Mouse (Mus musculus) thymus, adult 2 months (tissue): ENCODE data around the gene Zcrb1. TPM values are rescaled to one million over a fixed set of nuclear protein-coding genes. Genes with fewer than 3 reads are reported as not detected.

ENCODE experiments used
- DNase-seq: peaks from one replicate; pipeline ENCODE4 v3.0.0; 2021
- H3K27ac ChIP-seq: fragments of 200-500 bp; 2 replicates; pipeline ENCODE4 v1.5.1; 2012; ENCODE audit warnings: low read length, control low read depth; ENCODE audit not compliant: control insufficient read depth, insufficient read depth
- H3K27me3 ChIP-seq: fragments of 200-500 bp; 2 replicates; pipeline ENCODE4 v1.6.1; 2012; ENCODE audit warnings: mild to moderate bottlenecking, low read length, moderate library complexity, mixed read lengths; ENCODE audit not compliant: control insufficient read depth, insufficient read depth
- H3K36me3 ChIP-seq: fragments of 200-500 bp; 2 replicates; pipeline ENCODE4 v1.6.1; 2012; ENCODE audit warnings: mild to moderate bottlenecking, low read length, moderate library complexity; ENCODE audit not compliant: control insufficient read depth, insufficient read depth
- H3K4me1 ChIP-seq: fragments of 200-500 bp; replicated peaks from 2 replicates; pipeline ENCODE4 v1.6.1; 2012; ENCODE audit warnings: low read length; ENCODE audit not compliant: control insufficient read depth, insufficient read depth
- H3K4me3 ChIP-seq: fragments of 200-500 bp; 2 replicates; pipeline ENCODE4 v1.5.1; 2012; ENCODE audit warnings: mild to moderate bottlenecking, low read length, control low read depth, moderate library complexity; ENCODE audit not compliant: control insufficient read depth, insufficient read depth
- CTCF ChIP-seq: fragments of 200-500 bp; IDR thresholded peaks from 2 replicates; pipeline ENCODE4 v1.5.1; 2012; ENCODE audit warnings: mild to moderate bottlenecking, control low read depth, low read length, moderate library complexity, borderline replicate concordance; ENCODE audit not compliant: control insufficient read depth, poor library complexity, insufficient read depth; ENCODE audit errors: extremely low read depth
- POLR2A ChIP-seq: fragments of 200-500 bp; IDR thresholded peaks from 2 replicates; pipeline ENCODE4 v1.6.1; 2012; ENCODE audit warnings: mild to moderate bottlenecking, low read length, control low read depth, moderate library complexity; ENCODE audit not compliant: control insufficient read depth, poor library complexity, insufficient read depth; ENCODE audit errors: extremely low read depth
- WGBS: fragments of 180-500 bp; shearing (Covaris S2); methylation state at CpG from one replicate; pipeline ENCODE4 v1.1.7; 2018; 5-methylcytosine and 5-hydroxymethylcytosine counted together
- polyA plus RNA-seq: library from polyadenylated mRNA; depleted of rRNA; stranded (reverse); fragments of >200 nt; gene quantifications from 2 replicates; pipeline ENCODE4 v1.2.3, GENCODE M21; 2012

Gene Zcrb1
- polyA plus RNA-seq, 1 experiment, result 25.5 TPM

- peaks cover 4% of the 10 kb centered on the region; the same call in 1 of the 2 replicates for H3K36me3 ChIP-seq
- TF ChIP-seq CTCF (no peak), POLR2A (no peak)
- no peak overlapping the region for H3K4me3 ChIP-seq
- no peak for DNase-seq
- peaks cover 9% of the 10 kb centered on the region for H3K4me1 ChIP-seq
- no peak overlapping the region for H3K27ac ChIP-seq
- no peaks in the 10 kb centered on the region for H3K27me3 ChIP-seq
- WGBS, result 99% methylated on average over 2 of the region's 2 CpGs
These were observed 4.6 kb upstream of the Zcrb1 start for GRCm38 (mm10) chr15:93402730-93403129.

GRCm38 (mm10) chr15:93401446-93401845 is 3.3 kb upstream of the Zcrb1 start:
- Histone ChIP-seq H3K27ac (no peak overlapping the region), H3K4me3 (no peak overlapping the region), H3K4me1 (peaks cover 11% of the 10 kb centered on the region), H3K36me3 (peaks cover 1% of the 10 kb centered on the region; the same call in 1 of the 2 replicates), H3K27me3 (no peaks in the 10 kb centered on the region)
- WGBS, result 92% methylated on average over 4 of the region's 4 CpGs
- TF ChIP-seq CTCF (no peak), POLR2A (no peak)
- no peak for DNase-seq

DNA sequence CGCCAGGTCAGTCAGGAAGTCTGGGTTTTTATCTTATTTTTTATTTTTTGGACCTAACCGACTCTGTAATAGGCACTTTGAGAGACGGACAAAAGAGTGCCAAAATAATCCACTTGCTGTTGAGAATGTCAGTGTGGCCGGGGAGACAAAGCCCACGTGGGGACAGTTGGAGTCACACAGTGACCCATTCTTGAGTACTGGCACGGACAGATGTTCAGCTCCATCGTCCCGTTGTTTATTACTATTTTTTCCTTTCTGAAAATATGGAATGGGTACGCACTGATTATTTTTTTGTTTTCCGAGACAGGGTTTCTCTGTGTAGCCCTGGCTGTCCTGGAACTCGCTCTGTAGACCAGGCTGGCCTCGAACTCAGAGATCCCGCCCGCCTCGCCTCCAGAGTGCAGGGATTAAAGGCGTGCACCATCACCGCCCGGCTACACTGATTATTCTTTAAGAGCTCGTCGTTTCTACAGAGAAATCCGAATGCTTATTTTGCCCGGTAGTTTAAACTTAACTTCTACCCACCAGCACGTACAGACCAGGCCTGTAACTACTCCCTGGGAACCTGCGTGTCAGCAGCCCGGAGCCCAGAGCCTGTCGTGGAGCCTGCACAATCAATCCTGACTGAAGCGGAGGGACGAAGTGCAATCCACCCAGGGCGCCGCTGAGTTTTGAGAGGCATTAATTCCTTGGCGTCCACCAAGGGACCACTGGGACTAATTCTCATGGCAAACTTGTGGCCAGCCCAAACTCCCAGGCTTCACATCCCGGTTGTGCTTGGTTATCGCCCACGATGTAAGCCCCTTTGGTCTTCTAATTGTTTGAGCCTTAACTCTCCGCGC is 786 bp upstream of the Zcrb1 start:
- H3K36me3 ChIP-seq, result no peaks in the 10 kb centered on the region; the same call in 1 of the 2 replicates
- no peak for TF ChIP-seq POLR2A
- no peak for TF ChIP-seq CTCF
- 20% methylated on average over 36 of the region's 36 CpGs for WGBS
- peaks cover 11% of the 10 kb centered on the region for H3K4me1 ChIP-seq
- H3K4me3 ChIP-seq, result peak overlapping the region; percentile 74
- no peaks in the 10 kb centered on the region for H3K27me3 ChIP-seq
- H3K27ac ChIP-seq, result 0 out of 2 replicates have a peak overlapping the region, but pooled peaks have one; percentile 20
- DNase-seq, result no peak

GRCm38 (mm10) chr15:93397269-93397668 is 865 bp downstream of the Zcrb1 start:
- no peak for TF ChIP-seq POLR2A
- no peak for TF ChIP-seq CTCF
- 2% methylated on average over 11 of the region's 11 CpGs for WGBS
- peaks cover 5% of the 10 kb centered on the region; the same call in 1 of the 2 replicates for H3K36me3 ChIP-seq
- H3K4me1 ChIP-seq, result peaks cover 11% of the 10 kb centered on the region
- no peak for DNase-seq
- no peak overlapping the region for H3K4me3 ChIP-seq
- H3K27ac ChIP-seq, result no peak overlapping the region
- H3K27me3 ChIP-seq, result no peaks in the 10 kb centered on the region

DNA sequence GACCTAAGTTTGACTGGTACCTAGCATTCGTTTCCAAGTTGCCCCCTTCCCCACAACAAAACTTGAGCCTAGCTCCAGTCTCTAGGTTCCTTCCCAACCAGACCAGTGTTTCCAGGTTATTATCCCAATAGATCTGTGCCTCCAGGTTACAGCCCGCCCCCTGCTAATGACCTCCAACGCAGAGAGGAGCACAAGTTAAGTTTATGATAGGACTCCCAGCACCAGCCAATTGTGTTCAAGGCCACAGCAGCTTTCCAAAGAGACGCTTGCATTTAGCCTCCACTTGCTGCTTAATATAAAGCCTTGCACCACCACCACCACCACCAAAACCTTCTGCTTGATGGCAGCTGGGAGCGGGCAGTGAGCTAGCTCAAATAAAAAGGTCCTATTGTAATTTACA is 16.8 kb downstream of the Zcrb1 start:
- Histone ChIP-seq H3K27ac (no peak overlapping the region), H3K4me1 (peaks cover 3% of the 10 kb centered on the region; the same call in 1 of the 2 replicates), H3K36me3 (peaks cover 4% of the 10 kb centered on the region), H3K27me3 (no peaks in the 10 kb centered on the region), H3K4me3 (no peak overlapping the region)
- DNase-seq, result no peak
- TF ChIP-seq CTCF (no peak), POLR2A (no peak)
- WGBS, result 89% methylated on average over 5 of the region's 5 CpGs

- WGBS, result 87% methylated on average over 3 of the region's 3 CpGs
- TF ChIP-seq CTCF (no peak), POLR2A (no peak)
- Histone ChIP-seq H3K4me1 (peaks cover 3% of the 10 kb centered on the region; the same call in 1 of the 2 replicates), H3K27me3 (no peaks in the 10 kb centered on the region), H3K36me3 (no peaks in the 10 kb centered on the region), H3K27ac (no peak overlapping the region), H3K4me3 (no peak overlapping the region)
- peak; percentile 14 for DNase-seq
These were observed 19.0 kb downstream of the Zcrb1 start for GRCm38 (mm10) chr15:93379177-93379576.
